Mouse (Mus musculus) olfactory bulb, adult 2 months (tissue): ENCODE data around the gene Lrrtm4. TPM values are rescaled to one million over a fixed set of nuclear protein-coding genes. Genes with fewer than 3 reads are reported as not detected.

ENCODE experiments used
- H3K27ac ChIP-seq: fragments of 200-500 bp; 2 replicates; pipeline ENCODE4 v1.5.1; 2012; ENCODE audit warnings: low read depth, low read length; ENCODE audit not compliant: insufficient read depth
- H3K4me1 ChIP-seq: fragments of 200-500 bp; 2 replicates; pipeline ENCODE4 v1.6.1; 2012; ENCODE audit warnings: low read length; ENCODE audit not compliant: control insufficient read depth, insufficient read depth
- H3K4me3 ChIP-seq: fragments of 200-500 bp; 2 replicates; pipeline ENCODE4 v1.5.1; 2012; ENCODE audit warnings: mild to moderate bottlenecking, low read depth, low read length, moderate library complexity; ENCODE audit not compliant: insufficient read depth
- CTCF ChIP-seq: fragments of 200-500 bp; IDR thresholded peaks from 2 replicates; pipeline ENCODE4 v1.5.1; 2012; ENCODE audit warnings: low read depth, mild to moderate bottlenecking, low read length, moderate library complexity; ENCODE audit not compliant: insufficient read depth
- POLR2A ChIP-seq: fragments of 200-500 bp; IDR thresholded peaks from 2 replicates; pipeline ENCODE4 v1.6.1; 2012; ENCODE audit warnings: mild to moderate bottlenecking, low read depth, low read length, moderate library complexity; ENCODE audit not compliant: insufficient read depth
- WGBS: fragments of 180-500 bp; shearing (Covaris S2); methylation state at CpG from one replicate; pipeline ENCODE4 v1.1.7; 2018; 5-methylcytosine and 5-hydroxymethylcytosine counted together
- polyA plus RNA-seq: library from polyadenylated mRNA; stranded (reverse); fragments of >200 nt; gene quantifications from 2 replicates; pipeline ENCODE4 v1.2.4, GENCODE M21; 2012; ENCODE audit warnings: low replicate concordance; ENCODE audit not compliant: missing spikeins, insufficient read depth, insufficient read length

Gene Lrrtm4
- polyA plus RNA-seq, 1 experiment, result not detected

GRCm38 (mm10) chr6:80406757-80407156, 388.1 kb downstream of the Lrrtm4 start:
- TF ChIP-seq CTCF (no peak), POLR2A (no peak)
- WGBS, result 89% methylated on average over 1 of the region's 1 CpGs
- no peak overlapping the region for H3K4me3 ChIP-seq

GRCm38 (mm10) chr6:80440135-80440534, 421.5 kb downstream of the Lrrtm4 start:
- no peak overlapping the region for H3K27ac ChIP-seq
- no peak for TF ChIP-seq CTCF
- TF ChIP-seq POLR2A, result no peak
- no peaks in the 10 kb centered on the region for H3K4me1 ChIP-seq
- no peak overlapping the region for H3K4me3 ChIP-seq

More at GRCm38 (mm10) chr6:80406757-80407156, 388.1 kb downstream of the Lrrtm4 start:
- no peak overlapping the region for H3K27ac ChIP-seq
- H3K4me1 ChIP-seq, result no peaks in the 10 kb centered on the region

- whole genome bisulfite sequencing, result 77% methylated on average over 4 of the region's 4 CpGs
- no peaks in the 10 kb centered on the region for H3K4me1 ChIP-seq
- H3K27ac ChIP-seq, result no peak overlapping the region
- H3K4me3 ChIP-seq, result no peak overlapping the region
- no peak for TF ChIP-seq CTCF
- no peak for TF ChIP-seq POLR2A
Measured at GRCm38 (mm10) chr6:80470546-80470945, 451.9 kb downstream of the Lrrtm4 start.

- Histone ChIP-seq H3K4me1 (no peaks in the 10 kb centered on the region), H3K4me3 (no peak overlapping the region), H3K27ac (no peak overlapping the region)
- 62% methylated on average over 3 of the region's 3 CpGs for WGBS
- no peak for TF ChIP-seq POLR2A
- TF ChIP-seq CTCF, result no peak
Measured at GRCm38 (mm10) chr6:80476153-80476552, 457.5 kb downstream of the Lrrtm4 start.

- Histone ChIP-seq H3K27ac (no peak overlapping the region), H3K4me1 (no peaks in the 10 kb centered on the region), H3K4me3 (no peak overlapping the region)
- WGBS, result 57% methylated on average over 1 of the region's 1 CpGs
- TF ChIP-seq POLR2A (no peak), CTCF (no peak)
Measured at GRCm38 (mm10) chr6:80545017-80545416, 526.3 kb downstream of the Lrrtm4 start.

- H3K4me1 ChIP-seq, result no peaks in the 10 kb centered on the region
- no peak for TF ChIP-seq CTCF
- no peak for TF ChIP-seq POLR2A
- no peak overlapping the region for H3K27ac ChIP-seq
- no peak overlapping the region for H3K4me3 ChIP-seq
Measured at GRCm38 (mm10) chr6:80549907-80550306, 531.2 kb downstream of the Lrrtm4 start.

GRCm38 (mm10) chr6:80553398-80553797, 534.7 kb downstream of the Lrrtm4 start:
- H3K4me1 ChIP-seq, result no peaks in the 10 kb centered on the region
- no peak overlapping the region for H3K4me3 ChIP-seq
- WGBS, result 96% methylated on average over 2 of the region's 2 CpGs
- no peak for TF ChIP-seq POLR2A
- no peak for TF ChIP-seq CTCF
- no peak overlapping the region for H3K27ac ChIP-seq

- Histone ChIP-seq H3K27ac (no peak overlapping the region), H3K4me1 (no peaks in the 10 kb centered on the region), H3K4me3 (no peak overlapping the region)
- TF ChIP-seq POLR2A (no peak), CTCF (no peak)
Measured at GRCm38 (mm10) chr6:80554991-80555390, 536.3 kb downstream of the Lrrtm4 start.

- Histone ChIP-seq H3K4me3 (no peak overlapping the region), H3K4me1 (no peaks in the 10 kb centered on the region), H3K27ac (no peak overlapping the region)
- 97% methylated on average over 2 of the region's 2 CpGs for WGBS
- TF ChIP-seq CTCF (no peak), POLR2A (no peak)
Measured at GRCm38 (mm10) chr6:80577227-80577626, 558.5 kb downstream of the Lrrtm4 start.

GRCm38 (mm10) chr6:80582225-80582624, 563.5 kb downstream of the Lrrtm4 start:
- no peak overlapping the region for H3K27ac ChIP-seq
- no peak for TF ChIP-seq POLR2A
- no peak for TF ChIP-seq CTCF
- H3K4me3 ChIP-seq, result no peak overlapping the region
- no peaks in the 10 kb centered on the region for H3K4me1 ChIP-seq
- WGBS, result 86% methylated on average over 1 of the region's 1 CpGs
